In the genomic region with DNA sequence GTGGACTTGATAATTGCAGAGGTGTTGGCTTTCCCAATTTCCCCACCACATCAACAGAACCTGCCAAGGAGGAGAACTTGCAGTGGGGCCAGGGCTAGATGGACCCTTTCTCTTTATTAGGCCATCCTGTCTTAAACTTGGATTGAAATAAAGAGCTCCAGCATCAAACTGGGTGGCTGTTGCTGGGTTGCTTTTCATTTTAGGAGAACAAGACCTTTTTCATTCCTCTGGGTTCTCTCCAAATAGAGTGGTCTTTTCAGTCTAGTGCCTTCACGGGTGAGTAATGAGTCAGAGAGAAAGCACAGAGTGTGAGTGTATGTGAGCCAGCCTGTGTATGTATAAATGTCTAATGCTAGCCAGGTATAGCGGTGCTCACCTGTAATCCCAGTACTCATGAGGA, we compare ENCODE assay signal across 16 mouse cellular contexts. TPM values are rescaled to one million over a fixed set of nuclear protein-coding genes. Genes with fewer than 3 reads are reported as not detected.
DNase-seq lines count a peak whose midpoint lies in the region; ATAC-seq and TF ChIP-seq lines count a peak whose summit lies in the region.
"Had no signal": no experiment of that assay in that cellular context is flagged by ENCODE, and none has a peak within 500 bp of the region (broad histone marks: within the 10 kb centered on the region; RNA-seq: fewer than 3 reads in every experiment).

No protein-coding gene starts in this region.

- peak overlapping the region; percentile 64 for H3K27ac ChIP-seq in heart, embryonic 12.5 days (ENCODE audit: poor library complexity, severe bottlenecking)
- H3K27ac ChIP-seq in hindbrain, postnatal 0 days = peak overlapping the region; percentile 76
- H3K27ac ChIP-seq in hindbrain, embryonic 10.5 days = no peak overlapping the region
- peak overlapping the region; percentile 75 for H3K27ac ChIP-seq in lung, embryonic 14.5 days (ENCODE audit: low read depth)
- peak overlapping the region; percentile 77 for H3K27ac ChIP-seq in cortical plate, adult 2 months (ENCODE audit: insufficient read depth, low read length)
- H3K27ac ChIP-seq: forebrain, embryonic 13.5 days; limb, embryonic 13.5 days; neural tube, embryonic 12.5 days; stomach, embryonic 15.5 days had no signal

- no peak for TF ChIP-seq CTCF in hindbrain, postnatal 0 days (IDR thresholded peaks at IDR 0.05; ENCODE audit: low read depth)
- no peak for TF ChIP-seq CTCF in lung, embryonic 14.5 days (IDR thresholded peaks at IDR 0.05; ENCODE audit: low read depth)
- TF ChIP-seq CTCF in cortical plate, adult 2 months (IDR thresholded peaks at IDR 0.05; ENCODE audit: extremely low read depth, insufficient read depth, low read length) = no peak

- peaks cover 16% of the 10 kb centered on the region for H3K4me1 ChIP-seq in heart, embryonic 12.5 days (replicated peaks)
- H3K4me1 ChIP-seq in hindbrain, postnatal 0 days (ENCODE audit: insufficient read depth, low read length) = no peaks in the 10 kb centered on the region
- H3K4me1 ChIP-seq in hindbrain, embryonic 10.5 days (replicated peaks) = peaks cover 11% of the 10 kb centered on the region; the same call in 1 of the 2 replicates
- H3K4me1 ChIP-seq in lung, embryonic 14.5 days (ENCODE audit: insufficient read depth) = 0 out of 2 replicates have a peak, but pooled peaks cover 7% of the 10 kb centered on the region
- H3K4me1 ChIP-seq in cortical plate, adult 2 months (ENCODE audit: control insufficient read depth, insufficient read depth, low read length) = no peaks in the 10 kb centered on the region; the same call in 1 of the 2 replicates
- H3K4me1 ChIP-seq: neural tube, embryonic 12.5 days had no signal

- 68% methylated on average over 2 of the region's 2 CpGs for WGBS in heart, embryonic 12.5 days
- 59% methylated on average over 2 of the region's 2 CpGs for WGBS in hindbrain, postnatal 0 days
- WGBS in hindbrain, embryonic 10.5 days = 87% methylated on average over 2 of the region's 2 CpGs
- WGBS in lung, embryonic 14.5 days = 68% methylated on average over 2 of the region's 2 CpGs

- H3K4me3 ChIP-seq in heart, embryonic 12.5 days = no peak overlapping the region
- no peak overlapping the region for H3K4me3 ChIP-seq in hindbrain, postnatal 0 days (ENCODE audit: low read length)
- no peak overlapping the region for H3K4me3 ChIP-seq in hindbrain, embryonic 10.5 days
- H3K4me3 ChIP-seq in lung, embryonic 14.5 days (ENCODE audit: low read depth, low read length) = no peak overlapping the region
- no peak overlapping the region for H3K4me3 ChIP-seq in cortical plate, adult 2 months (ENCODE audit: insufficient read depth, low read length)
- H3K4me3 ChIP-seq: forebrain, embryonic 13.5 days; limb, embryonic 13.5 days; neural tube, embryonic 12.5 days; stomach, embryonic 15.5 days had no signal

- DNase-seq in heart, postnatal 36 days = no peak
- DNase-seq in hindbrain, postnatal 0 days (ENCODE audit: low spot score) = peak; percentile 50
- no peak for DNase-seq in hindbrain, embryonic 10.5 days (ENCODE audit: low spot score)
- DNase-seq in lung, embryonic 14.5 days = no peak
- DNase-seq in lung, postnatal 4 days = no peak
- no peak for DNase-seq in thymus, postnatal 0 days (ENCODE audit: low spot score)
- DNase-seq: B cell, adult 2 months; cerebellum, adult 11 months; right cerebral cortex, postnatal 14 days; thymus, postnatal 14 days had no signal

- no peak overlapping the region for H3K4me2 ChIP-seq in heart, embryonic 12.5 days
- H3K4me2 ChIP-seq in hindbrain, postnatal 0 days (ENCODE audit: low read depth, low read length) = no peak overlapping the region
- no peak overlapping the region for H3K4me2 ChIP-seq in lung, embryonic 14.5 days
- H3K4me2 ChIP-seq: forebrain, embryonic 13.5 days; limb, embryonic 13.5 days; neural tube, embryonic 12.5 days; stomach, embryonic 15.5 days had no signal

- H3K9ac ChIP-seq in heart, embryonic 12.5 days = no peak overlapping the region
- H3K9ac ChIP-seq in hindbrain, postnatal 0 days (replicated peaks; ENCODE audit: low read length) = no peak overlapping the region
- no peak overlapping the region for H3K9ac ChIP-seq in lung, embryonic 14.5 days
- H3K9ac ChIP-seq: forebrain, embryonic 13.5 days; limb, embryonic 13.5 days; neural tube, embryonic 12.5 days; stomach, embryonic 15.5 days had no signal

- no peak for TF ChIP-seq POLR2A in cortical plate, adult 2 months (IDR thresholded peaks at IDR 0.05; ENCODE audit: extremely low read depth, insufficient read depth, low read length)

- no peak for ATAC-seq in heart, embryonic 12.5 days (ENCODE audit: insufficient number of reproducible peaks, low FRiP score)
- ATAC-seq in hindbrain, postnatal 0 days = peak; percentile 72; the same call in 1 of the 2 replicates
- ATAC-seq in lung, embryonic 14.5 days (ENCODE audit: insufficient read depth) = no peak
- ATAC-seq: forebrain, embryonic 13.5 days had no signal

- H3K9me3 ChIP-seq in heart, embryonic 12.5 days (replicated peaks) = no peaks in the 10 kb centered on the region
- no peaks in the 10 kb centered on the region for H3K9me3 ChIP-seq in hindbrain, postnatal 0 days (ENCODE audit: low read length)
- H3K9me3 ChIP-seq in hindbrain, embryonic 10.5 days = no peaks in the 10 kb centered on the region
- no peaks in the 10 kb centered on the region for H3K9me3 ChIP-seq in lung, embryonic 14.5 days (ENCODE audit: low read depth, low read length)
- H3K9me3 ChIP-seq: forebrain, embryonic 13.5 days; limb, embryonic 13.5 days; neural tube, embryonic 12.5 days; stomach, embryonic 15.5 days had no signal

- H3K36me3 ChIP-seq in heart, embryonic 12.5 days = no peaks in the 10 kb centered on the region
- no peaks in the 10 kb centered on the region for H3K36me3 ChIP-seq in hindbrain, postnatal 0 days (ENCODE audit: insufficient read depth, low read length)
- no peaks in the 10 kb centered on the region for H3K36me3 ChIP-seq in hindbrain, embryonic 10.5 days
- no peaks in the 10 kb centered on the region for H3K36me3 ChIP-seq in lung, embryonic 14.5 days (ENCODE audit: insufficient read depth)
- H3K36me3 ChIP-seq: limb, embryonic 13.5 days; neural tube, embryonic 12.5 days; stomach, embryonic 15.5 days had no signal

- H3K27me3 ChIP-seq in heart, embryonic 12.5 days (replicated peaks) = no peaks in the 10 kb centered on the region
- H3K27me3 ChIP-seq in hindbrain, postnatal 0 days (ENCODE audit: insufficient read depth, low read length) = no peaks in the 10 kb centered on the region; the same call in 1 of the 2 replicates
- no peaks in the 10 kb centered on the region for H3K27me3 ChIP-seq in hindbrain, embryonic 10.5 days (ENCODE audit: insufficient read depth, poor library complexity, severe bottlenecking)
- no peaks in the 10 kb centered on the region for H3K27me3 ChIP-seq in lung, embryonic 14.5 days (ENCODE audit: insufficient read depth, low read length)
- H3K27me3 ChIP-seq: forebrain, embryonic 13.5 days; limb, embryonic 13.5 days; neural tube, embryonic 12.5 days; stomach, embryonic 15.5 days had no signal

- intact Hi-C loops in heart, postnatal 36 days (cut with DNase I) = no loop called here

RNA-seq across cellular contexts. Expression of a gene that starts 24.4 kb away (rescaled TPM):
- 31.7 and 33.5 TPM in 2 replicates for polyA plus RNA-seq in heart, embryonic 12.5 days (2016; fragmentation: Nextera tagmentation; extraction: Ambion mirVana)
- total RNA-seq in heart, postnatal 36 days (2021) = 10 to 100 TPM; 29.5 to 34.2 TPM
- 24.3 and 30.5 TPM in 2 replicates for total RNA-seq in hindbrain, postnatal 0 days (2014; rRNA removed)
- 34.9 and 37.2 TPM in 2 replicates for polyA plus RNA-seq in hindbrain, postnatal 0 days (2015; fragmentation: Nextera tagmentation; extraction: Ambion mirVana)
- polyA plus RNA-seq in hindbrain, embryonic 10.5 days (2016; fragmentation: Nextera tagmentation; extraction: Ambion mirVana) = 31.5 and 38.7 TPM in 2 replicates
- polyA plus RNA-seq in lung, embryonic 14.5 days (2014; fragmentation: Nextera tagmentation; extraction: Ambion mirVana) = 38.4 and 39.8 TPM in 2 replicates
- polyA plus RNA-seq in cortical plate, adult 2 months (2012; rRNA removed) = 41.6 and 43.1 TPM in 2 replicates
- 130 and 146 TPM in 2 replicates for polyA plus RNA-seq in thymus, postnatal 0 days (2015; fragmentation: Nextera tagmentation; extraction: Ambion mirVana)
